Mouse (Mus musculus): ENCODE data around the gene Taar8b. TPM values are rescaled to one million over a fixed set of nuclear protein-coding genes. Genes with fewer than 3 reads are reported as not detected.

Gene Taar8b
- polyA plus RNA-seq, 1 experiment from 2014 or later: not detected

Other genes starting within 250 kb of the Taar8b start
- gene Vnn3, start 240.8 kb downstream of the Taar8b start, polyA plus RNA-seq (2016; fragmentation: Nextera tagmentation; extraction: Ambion mirVana): not detected in 2 replicates
- 0.61 and 1.0 TPM in 2 replicates for gene Vnn1, start 197.6 kb downstream of the Taar8b start, polyA plus RNA-seq (2016; fragmentation: Nextera tagmentation; extraction: Ambion mirVana)
- gene Taar1, start 171.9 kb downstream of the Taar8b start, polyA plus RNA-seq (2016; fragmentation: Nextera tagmentation; extraction: Ambion mirVana): not detected in 2 replicates
- not detected in 2 replicates for gene Taar2, start 153.7 kb downstream of the Taar8b start, polyA plus RNA-seq (2016; fragmentation: Nextera tagmentation; extraction: Ambion mirVana)
- not detected in 2 replicates for gene Taar3, start 142.7 kb downstream of the Taar8b start, polyA plus RNA-seq (2016; fragmentation: Nextera tagmentation; extraction: Ambion mirVana)
- not detected in 2 replicates for gene Taar4, start 131.8 kb downstream of the Taar8b start, polyA plus RNA-seq (2016; fragmentation: Nextera tagmentation; extraction: Ambion mirVana)
- not detected in 2 replicates for gene Taar5, start 121.6 kb downstream of the Taar8b start, polyA plus RNA-seq (2016; fragmentation: Nextera tagmentation; extraction: Ambion mirVana)
- not detected in 2 replicates for gene Taar6, start 106.6 kb downstream of the Taar8b start, polyA plus RNA-seq (2016; fragmentation: Nextera tagmentation; extraction: Ambion mirVana)
- not detected in 2 replicates for gene Taar7a, start 98.8 kb downstream of the Taar8b start, polyA plus RNA-seq (2016; fragmentation: Nextera tagmentation; extraction: Ambion mirVana)
- gene Taar7b, start 92.4 kb downstream of the Taar8b start, polyA plus RNA-seq (2016; fragmentation: Nextera tagmentation; extraction: Ambion mirVana): not detected in 2 replicates
- gene Taar7d, start 65.1 kb downstream of the Taar8b start, polyA plus RNA-seq (2016; fragmentation: Nextera tagmentation; extraction: Ambion mirVana): not detected in 2 replicates
- not detected in 2 replicates for gene Taar7e, start 54.7 kb downstream of the Taar8b start, polyA plus RNA-seq (2016; fragmentation: Nextera tagmentation; extraction: Ambion mirVana)
- not detected in 2 replicates for gene Taar7f, start 42.8 kb downstream of the Taar8b start, polyA plus RNA-seq (2016; fragmentation: Nextera tagmentation; extraction: Ambion mirVana)
- gene Taar8a, start 15.8 kb downstream of the Taar8b start, polyA plus RNA-seq (2016; fragmentation: Nextera tagmentation; extraction: Ambion mirVana): not detected in 2 replicates
- not detected in 2 replicates for gene Taar8c, start 9.6 kb upstream of the Taar8b start, polyA plus RNA-seq (2016; fragmentation: Nextera tagmentation; extraction: Ambion mirVana)
- gene Taar9, start 17.2 kb upstream of the Taar8b start, polyA plus RNA-seq (2016; fragmentation: Nextera tagmentation; extraction: Ambion mirVana): not detected in 2 replicates
- 52.0 and 57.9 TPM in 2 replicates for gene Stx7, start 57.0 kb upstream of the Taar8b start, polyA plus RNA-seq (2016; fragmentation: Nextera tagmentation; extraction: Ambion mirVana)
- gene Moxd1, start 131.2 kb upstream of the Taar8b start, polyA plus RNA-seq (2016; fragmentation: Nextera tagmentation; extraction: Ambion mirVana): 19.7 and 20.3 TPM in 2 replicates